Mouse (Mus musculus): ENCODE data around the gene Maff. TPM values are rescaled to one million over a fixed set of nuclear protein-coding genes. Genes with fewer than 3 reads are reported as not detected.

The Maff gene
- polyA plus RNA-seq, 1 experiment from 2014 or later = 1.2 TPM

DNA sequence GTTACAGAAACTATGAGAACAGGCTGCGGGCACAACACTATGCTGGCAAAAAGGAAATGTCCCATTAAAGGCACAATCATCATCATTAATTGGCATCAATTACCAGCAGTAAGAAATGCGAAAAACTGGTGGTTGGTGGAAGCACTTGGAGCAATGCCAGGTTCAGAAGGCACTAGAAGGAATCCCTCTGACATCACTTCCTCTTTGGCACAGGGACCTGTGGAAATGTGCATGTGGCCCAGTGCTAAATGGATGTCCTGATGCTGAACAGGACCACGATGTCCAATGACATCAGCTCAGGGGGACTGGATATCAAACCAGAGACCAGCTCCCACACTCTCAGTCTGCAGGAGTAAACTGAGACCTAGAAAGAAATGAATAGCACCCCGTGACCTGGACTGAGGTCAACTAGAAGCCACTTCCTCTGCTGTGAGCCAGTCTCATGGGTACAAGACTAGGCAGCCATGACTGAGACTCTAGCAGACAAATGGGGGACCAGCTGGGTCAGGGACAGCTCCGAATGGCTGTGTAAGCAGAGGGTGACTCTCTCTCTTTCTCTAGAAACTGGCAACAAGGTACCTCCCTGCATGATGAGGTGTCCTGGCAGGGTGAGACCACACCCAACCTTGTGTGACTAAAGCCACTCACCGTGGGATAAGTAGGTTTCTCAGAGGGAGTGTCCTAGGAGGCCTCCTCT is 3.6 kb upstream of the Maff start:
- Histone ChIP-seq H3K4me1 (peaks cover 8% of the 10 kb centered on the region), H3K27me3 (ENCODE audit: low read depth, poor library complexity, severe bottlenecking) (peaks cover 5% of the 10 kb centered on the region; the same call in 1 of the 2 replicates), H3K36me3 (no peaks in the 10 kb centered on the region), H3K9me3 (replicated peaks) (no peaks in the 10 kb centered on the region), H3K4me3 (no peak overlapping the region), H3K27ac (no peak overlapping the region)
- DNase-seq (ENCODE audit: low spot score) = no peak
- WGBS = 84% methylated on average over 6 of the region's 6 CpGs

DNA sequence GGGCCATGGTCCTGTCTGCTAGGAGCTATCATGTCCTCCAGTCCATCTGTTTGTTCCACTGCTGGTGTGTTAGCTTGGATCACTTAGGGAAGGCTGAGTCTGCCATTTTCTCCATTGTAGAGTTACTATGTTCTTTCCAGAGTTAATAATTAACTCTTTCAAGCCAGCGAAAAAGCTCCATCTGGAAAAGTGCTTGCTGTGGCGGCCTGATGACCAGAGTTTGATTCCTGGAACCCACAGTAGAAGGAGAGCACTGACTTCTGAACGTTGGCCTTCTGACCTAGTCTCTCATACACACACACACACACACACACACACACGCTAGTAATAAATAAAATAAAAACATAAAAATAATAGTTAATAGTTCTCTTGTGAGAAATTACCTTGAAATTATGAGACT is 1.8 kb upstream of the Maff start:
- peaks cover 22% of the 10 kb centered on the region for H3K4me1 ChIP-seq
- H3K4me3 ChIP-seq = no peak overlapping the region
- H3K27ac ChIP-seq = no peak overlapping the region
- DNase-seq (ENCODE audit: low spot score) = no peak
- 82% methylated on average over 4 of the region's 4 CpGs for WGBS
- no peaks in the 10 kb centered on the region for H3K9me3 ChIP-seq (replicated peaks)
- no peaks in the 10 kb centered on the region for H3K36me3 ChIP-seq
- peaks cover 5% of the 10 kb centered on the region; the same call in 1 of the 2 replicates for H3K27me3 ChIP-seq (ENCODE audit: low read depth, poor library complexity, severe bottlenecking)

DNA sequence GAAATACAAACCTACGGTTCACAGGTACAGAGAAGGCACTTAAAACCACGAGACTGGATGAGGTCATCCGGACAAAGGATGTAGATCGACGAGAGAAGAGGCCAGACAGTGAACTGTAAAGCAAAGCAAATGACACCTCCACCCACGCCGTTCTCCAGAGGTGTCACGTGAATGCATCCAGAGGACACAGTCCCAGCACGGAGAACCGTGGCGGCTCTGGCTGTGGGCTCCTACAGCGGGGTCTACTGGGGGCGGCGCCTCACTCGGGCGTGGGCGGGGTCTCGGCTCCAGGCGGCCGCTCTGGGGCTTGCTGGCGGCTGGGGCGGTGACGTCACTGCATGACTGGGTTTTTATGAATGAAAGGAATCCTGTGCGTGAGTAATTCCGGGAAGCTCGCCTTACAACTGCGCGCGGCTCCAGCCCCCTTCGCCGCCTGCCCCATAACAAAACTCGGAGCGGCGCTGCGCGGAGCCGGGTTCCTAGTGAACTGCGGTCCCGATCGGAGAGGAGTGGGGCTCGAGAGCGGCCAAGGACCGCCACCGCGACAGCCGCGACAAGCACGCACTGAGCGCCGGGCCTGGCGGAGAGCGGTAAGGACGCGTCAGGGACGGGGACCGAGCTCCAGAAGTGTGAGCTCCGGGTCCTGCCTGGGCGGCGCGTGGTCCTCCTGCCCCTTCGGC is 884 bp downstream of the Maff start:
- Histone ChIP-seq H3K4me3 (peak overlapping the region; percentile 85), H3K27me3 (ENCODE audit: low read depth, poor library complexity, severe bottlenecking) (peaks cover 5% of the 10 kb centered on the region; the same call in 1 of the 2 replicates), H3K9me3 (replicated peaks) (no peaks in the 10 kb centered on the region), H3K27ac (peak overlapping the region; percentile 90), H3K4me1 (peaks cover 38% of the 10 kb centered on the region), H3K36me3 (no peaks in the 10 kb centered on the region)
- DNase-seq (ENCODE audit: low spot score) = peak; percentile 96
- WGBS = under 1% methylated on average over 61 of the region's 61 CpGs

DNA sequence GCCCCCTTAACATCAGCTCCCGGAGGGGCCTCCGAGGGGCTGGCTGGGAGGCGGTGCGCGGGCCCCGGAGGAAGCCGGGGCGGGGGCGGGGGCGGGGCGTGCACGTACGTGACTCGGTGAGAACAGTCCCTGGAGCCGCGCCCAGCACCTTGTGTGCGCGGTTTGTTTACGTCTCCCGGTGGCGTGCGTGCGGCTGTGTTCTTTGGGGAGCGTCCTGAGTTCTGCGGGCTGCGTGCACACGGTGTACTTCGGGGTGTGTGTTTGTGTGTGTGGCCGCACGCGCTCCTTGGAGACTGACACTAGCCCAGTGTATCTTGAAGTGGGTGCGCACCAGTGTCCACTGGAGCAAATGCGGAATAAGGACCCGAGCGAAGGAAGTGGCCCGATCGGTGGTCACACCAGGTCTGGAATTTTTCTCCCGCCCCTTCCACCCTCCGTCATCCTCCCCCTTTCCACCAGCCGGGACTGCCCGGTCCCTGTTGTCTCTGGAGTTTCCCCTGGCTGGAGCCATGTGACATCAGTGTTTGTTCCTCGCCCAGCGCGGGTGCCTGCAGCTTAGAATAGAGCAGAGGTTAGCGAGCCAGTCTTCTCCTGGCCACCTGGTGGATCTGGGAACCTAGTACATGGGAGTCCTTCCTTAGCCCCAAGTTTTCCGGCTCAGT is 1.6 kb downstream of the Maff start:
- Histone ChIP-seq H3K4me1 (peaks cover 39% of the 10 kb centered on the region), H3K9me3 (replicated peaks) (no peaks in the 10 kb centered on the region), H3K4me3 (peak overlapping the region; percentile 85), H3K27me3 (ENCODE audit: low read depth, poor library complexity, severe bottlenecking) (peaks cover 5% of the 10 kb centered on the region; the same call in 1 of the 2 replicates), H3K36me3 (no peaks in the 10 kb centered on the region), H3K27ac (peak overlapping the region; percentile 90)
- DNase-seq (ENCODE audit: low spot score) = peak; percentile 83
- WGBS = 1% methylated on average over 46 of the region's 46 CpGs

DNA sequence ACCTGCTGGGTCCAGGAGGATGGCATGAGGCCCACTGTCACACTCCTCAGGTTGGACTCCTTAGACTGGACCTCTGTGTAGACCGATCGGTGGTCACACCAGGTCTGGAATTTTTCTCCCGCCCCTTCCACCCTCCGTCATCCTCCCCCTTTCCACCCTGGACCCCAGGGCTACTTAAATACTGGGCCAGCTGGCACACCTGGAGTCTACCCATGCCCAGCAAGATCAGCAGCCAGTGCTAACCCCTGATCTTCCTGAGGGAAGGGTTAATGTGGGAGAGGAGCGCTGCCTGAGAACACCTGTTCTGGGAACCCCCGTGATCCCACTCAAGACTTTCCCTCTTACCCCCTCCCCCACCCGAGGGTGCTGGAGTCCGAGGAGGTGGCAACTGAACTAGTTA is 2.2 kb downstream of the Maff start:
- peak overlapping the region; percentile 90 for H3K27ac ChIP-seq
- 78% methylated on average over 8 of the region's 8 CpGs for WGBS
- peaks cover 42% of the 10 kb centered on the region for H3K4me1 ChIP-seq

DNA sequence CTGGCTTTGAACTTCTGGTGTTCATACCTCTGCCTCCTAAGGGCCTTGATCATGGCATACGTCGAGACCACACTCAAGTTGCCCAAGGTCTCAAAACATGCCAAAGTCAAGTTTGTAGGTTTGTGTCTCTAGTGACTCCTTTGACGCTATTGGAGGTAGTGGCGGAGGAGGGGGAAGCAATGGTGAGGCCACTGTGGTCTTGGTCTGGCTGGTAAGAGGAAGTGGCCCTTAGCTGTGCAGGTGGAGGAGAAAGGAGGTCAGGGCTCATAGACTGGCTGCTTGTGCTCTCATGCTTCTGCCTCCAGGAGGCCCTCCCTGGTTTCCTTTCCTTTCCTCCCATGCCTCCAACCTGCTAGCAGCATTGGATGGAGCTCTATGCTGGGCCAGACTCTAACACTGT is 4.4 kb downstream of the Maff start:
- DNase-seq (ENCODE audit: low spot score) = no peak
- Histone ChIP-seq H3K27me3 (ENCODE audit: low read depth, poor library complexity, severe bottlenecking) (peaks cover 9% of the 10 kb centered on the region), H3K4me3 (no peak overlapping the region), H3K36me3 (0 out of 2 replicates have a peak, but pooled peaks cover 3% of the 10 kb centered on the region), H3K9me3 (replicated peaks) (no peaks in the 10 kb centered on the region), H3K27ac (0 out of 2 replicates have a peak overlapping the region, but pooled peaks have one; percentile 32), H3K4me1 (peaks cover 46% of the 10 kb centered on the region)
- 90% methylated on average over 4 of the region's 4 CpGs for WGBS

More for the DNA sequence above, 2.2 kb downstream of the Maff start:
- Histone ChIP-seq H3K36me3 (no peaks in the 10 kb centered on the region), H3K4me3 (peak overlapping the region; percentile 85), H3K9me3 (replicated peaks) (no peaks in the 10 kb centered on the region), H3K27me3 (ENCODE audit: low read depth, poor library complexity, severe bottlenecking) (peaks cover 5% of the 10 kb centered on the region; the same call in 1 of the 2 replicates)
- DNase-seq (ENCODE audit: low spot score) = no peak

DNA sequence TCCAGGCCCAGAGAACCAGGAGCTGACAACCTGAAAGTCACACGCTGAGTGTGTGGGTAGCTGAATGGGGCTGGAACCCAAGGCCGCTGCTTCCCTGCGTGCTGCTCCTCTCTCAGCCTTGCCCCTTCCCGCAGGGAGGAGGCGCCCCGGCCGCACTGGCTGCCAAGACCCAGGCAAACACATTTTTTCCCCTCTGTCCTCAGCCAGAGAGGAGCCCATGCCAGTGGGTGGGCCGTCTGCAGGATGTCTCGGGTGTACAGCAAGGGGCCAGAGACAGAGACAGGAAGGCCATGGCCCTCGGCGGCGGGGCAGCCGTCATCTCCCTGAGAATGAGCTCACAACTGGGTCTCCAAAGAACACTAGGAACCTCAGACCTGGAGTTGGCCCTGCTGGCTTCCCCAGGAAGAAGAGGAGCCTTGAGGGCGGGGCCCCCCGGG is 4.9 kb downstream of the Maff start:
- no peaks in the 10 kb centered on the region for H3K9me3 ChIP-seq (replicated peaks)
- WGBS = 34% methylated on average over 15 of the region's 15 CpGs
- no peak overlapping the region for H3K4me3 ChIP-seq
- peak overlapping the region; percentile 32; the same call in 1 of the 2 replicates for H3K27ac ChIP-seq
- peaks cover 10% of the 10 kb centered on the region for H3K27me3 ChIP-seq (ENCODE audit: low read depth, poor library complexity, severe bottlenecking)
- H3K4me1 ChIP-seq = peaks cover 46% of the 10 kb centered on the region
- no peak for DNase-seq (ENCODE audit: low spot score)
- H3K36me3 ChIP-seq = 0 out of 2 replicates have a peak, but pooled peaks cover 3% of the 10 kb centered on the region

DNA sequence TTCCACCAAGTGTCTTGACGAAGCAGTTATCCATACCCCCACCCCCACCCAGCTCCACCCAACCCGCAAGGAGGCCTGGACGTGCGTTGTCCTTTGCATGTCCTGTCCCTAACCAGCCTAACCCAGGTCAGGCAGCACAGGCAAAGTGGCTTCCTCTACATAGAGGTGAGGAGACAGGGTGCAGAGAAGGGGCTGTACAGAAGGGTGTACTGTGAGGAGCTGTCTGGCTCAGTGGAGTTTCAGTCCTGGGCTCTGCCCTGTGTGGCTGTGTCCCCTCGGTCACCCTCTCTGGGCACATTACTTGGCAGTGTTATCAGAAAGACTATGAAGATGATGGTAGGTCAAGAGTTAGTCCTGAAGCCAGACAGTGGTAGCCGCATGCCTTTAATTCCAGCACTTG is 6.1 kb downstream of the Maff start:
- peaks cover 49% of the 10 kb centered on the region for H3K4me1 ChIP-seq
- no peak overlapping the region for H3K4me3 ChIP-seq
- H3K9me3 ChIP-seq (replicated peaks) = no peaks in the 10 kb centered on the region
- DNase-seq (ENCODE audit: low spot score) = no peak
- 87% methylated on average over 6 of the region's 6 CpGs for WGBS
- no peak overlapping the region for H3K27ac ChIP-seq
- H3K27me3 ChIP-seq (ENCODE audit: low read depth, poor library complexity, severe bottlenecking) = peaks cover 18% of the 10 kb centered on the region
- 0 out of 2 replicates have a peak, but pooled peaks cover 3% of the 10 kb centered on the region for H3K36me3 ChIP-seq

DNA sequence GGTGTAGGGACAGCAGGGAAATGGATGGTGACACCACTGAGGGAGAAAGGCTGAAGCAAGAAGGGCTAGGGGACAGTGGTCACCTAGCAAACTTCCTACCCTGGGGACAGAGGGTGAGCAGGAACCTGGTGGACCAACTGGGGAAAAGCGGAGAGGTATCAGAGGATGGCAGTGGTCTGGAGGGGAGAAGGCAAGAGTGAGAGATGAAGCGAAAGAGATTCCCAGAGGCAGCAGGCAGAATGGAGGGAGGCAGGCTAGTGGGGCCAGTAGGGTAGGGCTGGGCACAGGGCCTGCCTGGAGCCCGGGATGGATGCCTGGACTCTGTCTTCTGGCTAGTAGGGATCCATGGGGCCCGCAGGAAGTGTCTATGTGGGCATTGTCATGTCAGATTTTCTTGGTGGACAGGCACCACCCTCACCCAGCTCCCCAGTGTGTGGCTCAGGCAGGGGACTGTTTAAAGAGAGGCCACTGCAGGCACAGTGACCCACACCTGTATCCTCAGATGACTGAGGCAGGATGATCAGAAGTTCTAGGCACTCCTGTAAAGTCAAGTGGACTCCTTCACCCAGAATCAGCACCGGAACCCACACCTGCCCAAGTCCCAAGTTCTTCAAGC is 7.4 kb downstream of the Maff start:
- no peak for DNase-seq (ENCODE audit: low spot score)
- H3K4me3 ChIP-seq = no peak overlapping the region
- H3K36me3 ChIP-seq = 0 out of 2 replicates have a peak, but pooled peaks cover 3% of the 10 kb centered on the region
- peaks cover 18% of the 10 kb centered on the region for H3K27me3 ChIP-seq (ENCODE audit: low read depth, poor library complexity, severe bottlenecking)
- WGBS = 89% methylated on average over 5 of the region's 5 CpGs
- no peak overlapping the region for H3K27ac ChIP-seq
- peaks cover 50% of the 10 kb centered on the region for H3K4me1 ChIP-seq
- H3K9me3 ChIP-seq (replicated peaks) = no peaks in the 10 kb centered on the region

DNA sequence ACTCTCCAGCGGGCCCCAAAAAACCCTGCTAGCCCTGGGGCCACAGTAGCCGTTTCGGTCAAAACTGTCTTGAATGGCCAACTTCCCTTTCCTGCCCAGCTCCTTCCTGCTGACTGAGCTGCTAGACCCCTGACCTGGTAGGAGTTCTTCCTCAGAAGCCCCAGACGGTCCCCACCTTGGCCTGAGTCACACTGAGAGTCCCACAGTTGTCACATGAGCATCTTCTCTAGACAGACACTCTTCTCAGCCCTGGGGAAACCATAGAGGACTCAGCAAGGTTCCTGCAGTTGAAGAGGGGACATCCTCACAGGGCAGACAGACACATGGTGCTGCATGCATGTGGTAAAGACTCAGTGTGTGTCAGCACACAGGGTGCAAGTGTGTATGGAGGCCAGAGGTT is 8.2 kb downstream of the Maff start:
- DNase-seq (ENCODE audit: low spot score) = no peak
- peaks cover 45% of the 10 kb centered on the region for H3K4me1 ChIP-seq
- H3K9me3 ChIP-seq (replicated peaks) = no peaks in the 10 kb centered on the region
- no peak overlapping the region for H3K4me3 ChIP-seq
- no peak overlapping the region for H3K27ac ChIP-seq
- 81% methylated on average over 4 of the region's 4 CpGs for WGBS
- 0 out of 2 replicates have a peak, but pooled peaks cover 6% of the 10 kb centered on the region for H3K36me3 ChIP-seq
- peaks cover 18% of the 10 kb centered on the region for H3K27me3 ChIP-seq (ENCODE audit: low read depth, poor library complexity, severe bottlenecking)

DNA sequence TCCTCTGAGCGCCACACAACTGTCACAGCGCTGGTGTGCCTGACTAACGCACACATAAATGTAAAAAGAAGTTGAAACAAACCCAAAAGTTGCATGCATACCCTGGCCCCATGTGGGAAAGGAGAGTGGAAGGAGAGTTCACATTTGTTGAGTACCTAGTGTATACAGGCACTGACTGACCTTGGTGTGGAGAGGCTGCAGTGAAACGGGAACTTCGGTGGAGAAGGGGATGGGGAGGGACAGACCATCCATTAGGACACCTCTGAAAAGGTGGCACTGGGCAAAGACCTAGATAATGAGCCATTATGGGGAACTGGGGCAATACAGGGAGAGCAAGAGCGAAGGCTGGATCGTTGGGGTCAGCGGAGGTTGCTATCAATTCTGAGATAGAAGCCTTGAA is 10.1 kb downstream of the Maff start:
- Histone ChIP-seq H3K4me3 (peak overlapping the region; percentile 58), H3K27ac (no peak overlapping the region), H3K9me3 (replicated peaks) (no peaks in the 10 kb centered on the region), H3K36me3 (peaks cover 13% of the 10 kb centered on the region), H3K4me1 (peaks cover 51% of the 10 kb centered on the region), H3K27me3 (ENCODE audit: low read depth, poor library complexity, severe bottlenecking) (peaks cover 18% of the 10 kb centered on the region)
- WGBS = 74% methylated on average over 8 of the region's 8 CpGs
- DNase-seq (ENCODE audit: low spot score) = no peak

DNA sequence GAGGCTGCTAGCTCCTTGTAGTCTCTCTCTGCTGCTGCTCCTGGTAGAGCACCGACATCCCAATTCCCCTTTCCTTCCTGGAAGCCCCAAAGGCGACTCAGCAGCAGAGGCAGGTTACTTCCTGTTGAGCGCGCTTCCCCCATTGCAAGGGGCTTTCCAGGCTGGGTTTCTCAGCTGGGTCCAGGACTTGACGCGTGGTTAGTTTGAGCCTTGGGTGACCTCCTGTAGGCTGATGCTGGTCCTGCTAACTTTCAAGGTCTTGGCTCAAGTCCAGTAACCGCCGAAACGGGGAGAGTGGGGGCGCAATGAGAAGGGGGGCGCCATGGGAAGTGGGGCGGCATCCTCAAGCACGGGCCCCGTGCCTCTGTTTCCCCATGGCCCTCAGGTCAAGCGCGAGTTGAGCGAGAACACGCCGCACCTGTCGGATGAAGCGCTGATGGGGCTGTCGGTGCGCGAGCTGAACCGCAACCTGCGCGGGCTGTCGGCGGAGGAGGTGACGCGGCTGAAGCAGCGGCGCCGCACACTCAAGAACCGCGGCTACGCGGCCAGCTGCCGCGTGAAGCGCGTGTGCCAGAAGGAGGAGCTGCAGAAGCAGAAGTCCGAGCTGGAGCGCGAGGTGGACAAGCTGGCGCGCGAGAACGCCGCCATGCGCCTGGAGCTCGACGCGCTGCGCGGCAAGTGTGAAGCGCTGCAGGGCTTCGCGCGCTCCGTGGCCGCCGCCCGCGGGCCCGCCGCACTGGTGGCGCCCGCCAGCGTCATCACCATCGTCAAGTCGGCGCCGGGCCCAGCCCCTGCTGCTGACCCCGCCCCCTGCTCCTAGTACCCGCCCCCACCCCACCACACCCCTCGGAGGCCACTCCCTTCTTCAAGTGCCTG is 10.9 kb downstream of the Maff start:
- H3K4me1 ChIP-seq = peaks cover 47% of the 10 kb centered on the region
- DNase-seq (ENCODE audit: low spot score) = peak; percentile 87
- under 1% methylated on average over 77 of the region's 77 CpGs for WGBS
- H3K9me3 ChIP-seq (replicated peaks) = no peaks in the 10 kb centered on the region
- peaks cover 21% of the 10 kb centered on the region for H3K36me3 ChIP-seq
- peak overlapping the region; percentile 58 for H3K4me3 ChIP-seq
- peak overlapping the region; percentile 76 for H3K27ac ChIP-seq
- H3K27me3 ChIP-seq (ENCODE audit: low read depth, poor library complexity, severe bottlenecking) = peaks cover 18% of the 10 kb centered on the region

All from limb, embryonic 10.5 days (tissue).